Mouse (Mus musculus): Measurements from ENCODE around the gene Asb14.

GRCm38 (mm10) chr14:26879976-26880375 is 14.4 kb upstream of the Asb14 start:
- TF ChIP-seq CTCF (IDR thresholded peaks at IDR 0.05; ENCODE audit: low read depth, low read length) (no peak), GATA1 (IDR thresholded peaks at IDR 0.05; ENCODE audit: borderline replicate concordance, low read length) (no peak), TAL1 (conservative IDR thresholded peaks at IDR 0.05; ENCODE audit: low read depth, low read length) (no peak), POLR2AphosphoS5 (IDR thresholded peaks at IDR 0.05; ENCODE audit: insufficient replicate concordance, low read depth, low read length) (no peak), GATA2 (IDR thresholded peaks at IDR 0.05; ENCODE audit: borderline replicate concordance, low read depth, low read length) (no peak)
